Mouse (Mus musculus): ENCODE data around the gene Zfp354b.
A peak's percentile ranks its signal among the peaks of the same experiment; 100 is the strongest.

Zfp354b gene

DNA sequence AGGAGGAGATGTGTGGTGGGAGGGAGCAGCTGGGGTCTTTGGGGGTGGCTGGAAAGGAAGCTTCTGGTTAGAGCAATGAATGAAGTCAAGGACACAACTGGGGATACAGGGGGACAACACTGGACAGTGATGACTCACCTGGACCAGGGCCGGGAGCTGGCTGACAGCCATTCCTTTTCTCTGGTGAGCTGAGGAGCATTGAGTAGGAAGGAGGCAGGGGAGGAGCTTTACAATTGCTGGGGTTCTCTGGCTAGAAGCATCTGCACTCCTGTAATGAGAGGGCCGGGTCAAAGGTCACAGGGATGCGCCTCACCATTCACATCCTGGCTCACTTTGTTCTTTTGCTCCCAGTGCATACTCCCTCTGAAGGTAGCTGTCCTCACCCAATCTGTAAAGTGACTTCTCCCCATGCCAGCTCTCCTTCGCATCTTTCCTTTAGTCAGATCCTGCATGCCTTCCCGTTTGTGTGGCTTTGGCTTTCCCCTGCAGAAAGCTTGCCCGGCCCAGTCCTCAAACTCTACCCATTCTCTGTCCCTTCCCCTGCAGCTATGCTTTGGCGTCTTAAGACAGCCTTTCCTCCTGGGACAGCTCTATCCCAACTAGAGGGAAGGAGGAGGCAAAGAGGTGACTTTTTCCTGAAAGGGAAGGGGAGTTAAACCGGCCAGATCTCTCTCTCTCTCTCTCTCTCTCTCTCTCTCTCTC is 45.1 kb downstream of the Zfp354b start:
- peak; percentile 10 for DNase-seq (ENCODE audit: low read depth, low spot score)

DNA sequence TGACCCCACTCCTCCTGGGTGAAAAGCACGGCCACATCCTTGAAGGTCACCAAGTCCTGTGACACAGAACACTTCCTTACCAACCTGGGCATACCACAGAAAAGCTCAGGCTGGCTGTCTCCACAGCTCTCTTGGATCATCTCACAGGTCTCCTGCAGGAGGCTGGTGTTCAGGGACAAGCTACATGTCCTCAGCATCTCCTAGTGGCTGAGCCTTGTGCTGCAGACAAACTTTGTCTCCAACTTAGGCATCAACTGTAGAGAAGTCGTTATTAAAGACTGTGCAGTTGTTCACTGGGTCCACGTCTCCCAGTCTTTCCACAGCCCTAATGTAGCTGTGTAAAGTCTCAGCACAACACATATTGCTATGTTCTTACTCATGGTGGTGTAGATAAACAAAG is 47.7 kb downstream of the Zfp354b start:
- no peak for DNase-seq (ENCODE audit: low read depth, low spot score)

DNA sequence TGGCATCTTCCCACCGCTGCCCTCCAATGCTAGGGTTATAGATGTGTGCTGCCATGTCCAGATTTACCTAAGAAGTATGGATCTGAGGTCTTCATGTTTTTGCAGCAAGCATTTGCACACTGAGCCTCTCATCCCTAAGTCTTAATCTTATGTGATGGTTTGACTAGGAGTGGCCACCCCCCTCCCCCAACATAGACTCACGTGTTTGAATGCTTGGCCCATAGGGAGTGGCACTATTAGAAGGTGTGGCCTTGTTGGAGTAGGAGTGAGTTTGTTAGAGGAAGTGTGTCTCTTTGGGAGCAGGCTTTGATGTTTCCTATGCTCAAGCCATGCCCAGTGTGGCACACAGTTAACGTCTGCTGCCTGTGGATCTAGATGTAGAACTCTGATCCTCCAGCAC is 52.8 kb downstream of the Zfp354b start:
- DNase-seq (ENCODE audit: low read depth, low spot score): no peak

Measured in mesoderm, embryonic 11.5 days (tissue).